Mouse (Mus musculus) cortical plate, adult 2 months (tissue): ENCODE measurements around the gene Kcnab1.

Experiments used
- CTCF ChIP-seq: fragments of 200-500 bp; IDR thresholded peaks from 2 replicates; pipeline ENCODE4 v1.5.1; 2011; ENCODE audit warnings: mild to moderate bottlenecking, control low read depth, low read length; ENCODE audit not compliant: insufficient read depth; ENCODE audit errors: extremely low read depth
- POLR2A ChIP-seq: fragments of 200-500 bp; IDR thresholded peaks from 2 replicates; pipeline ENCODE4 v1.6.1; 2011; ENCODE audit warnings: mild to moderate bottlenecking, low read length, control low read depth; ENCODE audit not compliant: insufficient read depth; ENCODE audit errors: extremely low read depth

DNA sequence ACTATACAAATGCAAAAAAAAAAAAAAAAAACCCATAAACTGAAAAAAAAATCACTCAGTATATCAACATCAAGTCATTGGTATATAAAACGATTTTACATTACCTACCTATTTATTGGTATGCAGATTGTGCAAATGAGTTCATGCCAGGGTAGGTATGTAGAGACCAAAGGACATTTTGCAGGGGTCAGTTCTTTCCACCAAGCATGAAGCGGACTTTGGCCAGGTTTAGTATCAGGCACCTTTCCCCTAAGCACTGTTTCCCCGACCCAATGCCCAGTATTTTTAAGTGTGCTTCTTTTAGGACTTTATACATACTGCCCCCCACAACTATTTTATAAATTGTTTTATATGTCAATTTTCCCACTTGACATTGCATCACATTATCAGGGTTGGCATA lies 310.5 kb downstream of the Kcnab1 start:
- TF ChIP-seq CTCF (no peak), POLR2A (no peak)
